Mouse (Mus musculus): Measurements from ENCODE around the gene Syngr1. TPM values are rescaled to one million over a fixed set of nuclear protein-coding genes. Genes with fewer than 3 reads are reported as not detected.

Syngr1 gene
- polyA plus RNA-seq, 1 experiment from 2014 or later = 27.3 TPM

DNA sequence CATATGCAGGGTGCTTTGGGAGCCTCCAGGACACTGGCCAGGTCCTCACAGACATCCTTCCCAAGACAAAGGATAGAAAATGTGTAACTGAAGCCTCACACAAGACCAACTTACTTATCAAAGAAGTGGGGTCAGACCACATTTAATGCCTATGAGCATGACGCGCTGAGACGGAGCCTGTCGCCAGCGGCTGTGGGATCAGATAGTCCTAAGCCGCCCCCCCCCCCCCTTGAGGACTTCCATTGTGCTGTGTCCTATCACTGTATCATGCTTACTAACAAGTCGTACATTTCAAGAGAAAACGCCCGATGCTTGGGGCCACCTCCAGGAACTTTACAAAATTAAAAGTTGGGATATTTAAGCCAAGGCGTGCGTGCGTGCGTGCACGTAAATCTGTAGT is 56.0 kb downstream of the Syngr1 start:
- 76% methylated on average over 14 of the region's 14 CpGs for WGBS

DNA sequence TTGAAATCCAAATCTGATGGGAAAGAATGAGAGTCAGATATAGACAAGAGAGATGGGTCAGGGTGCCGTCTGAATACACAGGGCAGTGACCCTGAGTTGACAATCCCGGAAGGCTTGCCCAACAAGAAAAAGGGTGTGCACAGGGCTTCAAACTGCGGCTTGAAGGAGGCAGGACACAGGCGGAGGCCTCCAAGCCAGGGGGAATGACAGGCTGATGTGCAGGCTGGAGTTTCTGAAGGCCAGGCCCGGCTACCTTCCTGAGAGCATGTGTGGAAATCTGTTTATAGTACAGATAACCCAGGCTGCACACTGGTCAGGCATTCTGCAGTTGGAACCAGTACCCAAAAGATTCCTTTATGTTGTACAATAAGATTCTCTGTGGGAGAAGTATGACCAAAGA is 56.4 kb downstream of the Syngr1 start:
- Histone ChIP-seq H3K36me3 (peaks cover 69% of the 10 kb centered on the region), H3K9me3 (no peaks in the 10 kb centered on the region), H3K9ac (no peak overlapping the region), H3K4me3 (no peak overlapping the region), H3K4me1 (peaks cover 29% of the 10 kb centered on the region), H3K27me3 (replicated peaks) (no peaks in the 10 kb centered on the region), H3K27ac (replicated peaks) (no peak overlapping the region), H3K4me2 (no peak overlapping the region)
- 57% methylated on average over 5 of the region's 5 CpGs for WGBS
- no peak for ATAC-seq (ENCODE audit: extremely low read depth, insufficient number of reproducible peaks, low FRiP score, low TSS enrichment)

More for the DNA sequence above, 56.0 kb downstream of the Syngr1 start:
- Histone ChIP-seq H3K4me2 (no peak overlapping the region), H3K9me3 (no peaks in the 10 kb centered on the region), H3K27ac (replicated peaks) (no peak overlapping the region), H3K36me3 (peaks cover 69% of the 10 kb centered on the region), H3K9ac (no peak overlapping the region), H3K4me1 (peaks cover 29% of the 10 kb centered on the region), H3K4me3 (no peak overlapping the region), H3K27me3 (replicated peaks) (no peaks in the 10 kb centered on the region)
- ATAC-seq (ENCODE audit: extremely low read depth, insufficient number of reproducible peaks, low FRiP score, low TSS enrichment) = no peak

DNA sequence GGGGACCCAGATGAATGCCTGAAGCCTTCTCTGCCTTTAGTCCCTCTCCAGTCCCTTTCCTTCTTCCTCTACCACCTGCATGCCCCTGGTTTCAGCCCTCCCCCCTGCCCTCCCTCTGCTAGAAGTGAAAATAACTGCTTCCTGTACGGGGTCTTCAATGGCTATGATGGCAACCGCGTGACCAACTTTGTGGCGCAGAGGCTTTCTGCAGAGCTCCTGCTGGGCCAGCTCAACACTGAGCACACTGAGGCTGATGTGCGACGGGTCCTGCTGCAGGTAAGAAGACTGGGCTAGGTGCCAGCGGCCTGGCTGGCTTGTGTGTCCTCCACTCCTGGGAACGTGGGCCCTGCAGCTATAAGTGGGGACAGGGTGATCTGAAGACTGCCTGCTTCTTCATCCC is 57.4 kb downstream of the Syngr1 start:
- 0 out of 2 replicates have a peak overlapping the region, but pooled peaks have one; percentile 2 for H3K9ac ChIP-seq

DNA sequence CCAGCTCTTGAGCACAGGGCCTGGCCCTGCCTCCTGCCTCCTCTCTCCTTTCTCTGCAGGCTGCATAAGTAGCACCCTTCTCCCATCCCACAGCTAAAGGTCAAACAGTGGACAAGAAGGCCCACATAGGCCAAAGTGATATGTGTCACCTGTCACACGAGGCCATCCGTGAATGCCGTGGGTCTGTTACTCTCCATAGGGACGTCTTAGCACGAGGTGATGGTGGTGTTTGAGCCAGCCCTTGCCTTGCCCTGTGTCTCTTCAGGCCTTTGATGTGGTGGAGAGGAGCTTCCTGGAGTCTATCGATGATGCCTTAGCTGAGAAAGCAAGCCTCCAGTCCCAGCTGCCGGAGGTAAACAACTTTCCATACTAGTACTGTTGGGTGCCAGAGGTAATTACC is 58.4 kb downstream of the Syngr1 start:
- Histone ChIP-seq H3K27ac (replicated peaks) (no peak overlapping the region), H3K36me3 (peaks cover 69% of the 10 kb centered on the region)
- 82% methylated on average over 7 of the region's 7 CpGs for WGBS

More for the DNA sequence above, 57.4 kb downstream of the Syngr1 start:
- H3K4me1 ChIP-seq = peaks cover 29% of the 10 kb centered on the region
- no peak for ATAC-seq (ENCODE audit: extremely low read depth, insufficient number of reproducible peaks, low FRiP score, low TSS enrichment)
- H3K27ac ChIP-seq (replicated peaks) = no peak overlapping the region
- H3K27me3 ChIP-seq (replicated peaks) = no peaks in the 10 kb centered on the region
- peaks cover 69% of the 10 kb centered on the region for H3K36me3 ChIP-seq
- 82% methylated on average over 8 of the region's 8 CpGs for WGBS
- no peak overlapping the region for H3K4me2 ChIP-seq
- no peak overlapping the region for H3K4me3 ChIP-seq
- H3K9me3 ChIP-seq = no peaks in the 10 kb centered on the region

GRCm38 (mm10) chr15:80152663-80153062 is 61.5 kb downstream of the Syngr1 start:
- Histone ChIP-seq H3K4me3 (no peak overlapping the region), H3K4me1 (peaks cover 4% of the 10 kb centered on the region; the same call in 1 of the 2 replicates), H3K9me3 (no peaks in the 10 kb centered on the region), H3K27me3 (replicated peaks) (no peaks in the 10 kb centered on the region), H3K36me3 (peaks cover 97% of the 10 kb centered on the region), H3K9ac (no peak overlapping the region), H3K4me2 (no peak overlapping the region), H3K27ac (replicated peaks) (peak overlapping the region; percentile 24; the same call in 1 of the 2 replicates)
- WGBS = 85% methylated on average over 10 of the region's 10 CpGs
- no peak for ATAC-seq (ENCODE audit: extremely low read depth, insufficient number of reproducible peaks, low FRiP score, low TSS enrichment)

More for the DNA sequence above, 58.4 kb downstream of the Syngr1 start:
- H3K4me1 ChIP-seq = peaks cover 29% of the 10 kb centered on the region
- no peak for ATAC-seq (ENCODE audit: extremely low read depth, insufficient number of reproducible peaks, low FRiP score, low TSS enrichment)
- no peak overlapping the region for H3K9ac ChIP-seq
- H3K27me3 ChIP-seq (replicated peaks) = no peaks in the 10 kb centered on the region
- H3K4me3 ChIP-seq = no peak overlapping the region
- no peaks in the 10 kb centered on the region for H3K9me3 ChIP-seq
- H3K4me2 ChIP-seq = no peak overlapping the region

DNA sequence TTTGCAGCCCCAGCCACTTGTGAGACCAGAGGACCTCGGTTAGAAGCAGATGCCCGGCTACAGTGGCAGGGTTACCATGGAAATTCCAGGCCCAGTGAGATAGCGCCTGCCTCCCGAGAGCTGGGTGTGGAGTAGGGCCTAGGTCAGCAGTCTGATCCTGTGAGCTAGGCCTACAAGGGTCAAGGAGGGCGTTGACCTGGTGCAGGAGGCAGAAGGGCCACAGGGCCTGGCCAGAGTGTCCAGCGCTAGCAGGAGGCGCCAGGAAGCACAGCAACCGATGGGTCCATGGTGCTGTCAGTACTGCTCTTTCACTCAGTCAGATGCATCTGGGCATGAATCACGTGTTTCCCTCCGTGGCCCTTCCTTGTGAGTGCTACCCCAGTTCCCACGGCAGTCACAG is 62.6 kb downstream of the Syngr1 start:
- 68% methylated on average over 11 of the region's 11 CpGs for WGBS

GRCm38 (mm10) chr15:80155707-80156106 is 64.6 kb downstream of the Syngr1 start:
- peaks cover 17% of the 10 kb centered on the region for H3K4me1 ChIP-seq
- 90% methylated on average over 8 of the region's 8 CpGs for WGBS
- no peak for ATAC-seq (ENCODE audit: extremely low read depth, insufficient number of reproducible peaks, low FRiP score, low TSS enrichment)
- no peak overlapping the region for H3K27ac ChIP-seq (replicated peaks)
- no peaks in the 10 kb centered on the region for H3K9me3 ChIP-seq
- no peaks in the 10 kb centered on the region for H3K27me3 ChIP-seq (replicated peaks)
- no peak overlapping the region for H3K9ac ChIP-seq
- H3K4me3 ChIP-seq = no peak overlapping the region
- H3K36me3 ChIP-seq = peaks cover 100% of the 10 kb centered on the region
- H3K4me2 ChIP-seq = no peak overlapping the region

More for the DNA sequence above, 62.6 kb downstream of the Syngr1 start:
- Histone ChIP-seq H3K4me3 (no peak overlapping the region), H3K9me3 (no peaks in the 10 kb centered on the region), H3K4me1 (peaks cover 8% of the 10 kb centered on the region), H3K27me3 (replicated peaks) (no peaks in the 10 kb centered on the region), H3K27ac (replicated peaks) (no peak overlapping the region), H3K36me3 (peaks cover 100% of the 10 kb centered on the region), H3K9ac (no peak overlapping the region), H3K4me2 (no peak overlapping the region)
- ATAC-seq (ENCODE audit: extremely low read depth, insufficient number of reproducible peaks, low FRiP score, low TSS enrichment) = no peak

GRCm38 (mm10) chr15:80157197-80157943 is 66.2 kb downstream of the Syngr1 start:
- no peak overlapping the region for H3K27ac ChIP-seq (replicated peaks)
- H3K4me2 ChIP-seq = no peak overlapping the region
- WGBS = 86% methylated on average over 22 of the region's 22 CpGs
- H3K4me3 ChIP-seq = no peak overlapping the region
- H3K9me3 ChIP-seq = no peaks in the 10 kb centered on the region
- no peak for ATAC-seq (ENCODE audit: extremely low read depth, insufficient number of reproducible peaks, low FRiP score, low TSS enrichment)
- H3K9ac ChIP-seq = no peak overlapping the region
- H3K4me1 ChIP-seq = peaks cover 17% of the 10 kb centered on the region
- H3K27me3 ChIP-seq (replicated peaks) = no peaks in the 10 kb centered on the region
- H3K36me3 ChIP-seq = peaks cover 100% of the 10 kb centered on the region

- Histone ChIP-seq H3K4me3 (no peak overlapping the region), H3K4me2 (no peak overlapping the region), H3K36me3 (peaks cover 99% of the 10 kb centered on the region), H3K27ac (replicated peaks) (0 out of 2 replicates have a peak overlapping the region, but pooled peaks have one; percentile 40), H3K9me3 (no peaks in the 10 kb centered on the region), H3K27me3 (replicated peaks) (no peaks in the 10 kb centered on the region), H3K4me1 (peaks cover 21% of the 10 kb centered on the region), H3K9ac (no peak overlapping the region)
- WGBS = 63% methylated on average over 5 of the region's 5 CpGs
- ATAC-seq (ENCODE audit: extremely low read depth, insufficient number of reproducible peaks, low FRiP score, low TSS enrichment) = no peak
Observed at GRCm38 (mm10) chr15:80158001-80158706, 67.0 kb downstream of the Syngr1 start.

GRCm38 (mm10) chr15:80158707-80159090 is 67.6 kb downstream of the Syngr1 start:
- ATAC-seq (ENCODE audit: extremely low read depth, insufficient number of reproducible peaks, low FRiP score, low TSS enrichment) = no peak
- Histone ChIP-seq H3K9me3 (no peaks in the 10 kb centered on the region), H3K4me1 (peaks cover 25% of the 10 kb centered on the region), H3K9ac (0 out of 2 replicates have a peak overlapping the region, but pooled peaks have one; percentile 6), H3K4me3 (no peak overlapping the region), H3K36me3 (peaks cover 99% of the 10 kb centered on the region), H3K27ac (replicated peaks) (peak overlapping the region; percentile 40; the same call in 1 of the 2 replicates), H3K27me3 (replicated peaks) (no peaks in the 10 kb centered on the region), H3K4me2 (no peak overlapping the region)
- 39% methylated on average over 4 of the region's 4 CpGs for WGBS

GRCm38 (mm10) chr15:80159286-80159901 is 68.3 kb downstream of the Syngr1 start:
- Histone ChIP-seq H3K4me2 (no peak overlapping the region), H3K4me3 (no peak overlapping the region), H3K36me3 (peaks cover 95% of the 10 kb centered on the region), H3K27me3 (replicated peaks) (no peaks in the 10 kb centered on the region), H3K4me1 (peaks cover 25% of the 10 kb centered on the region), H3K27ac (replicated peaks) (peak overlapping the region; percentile 43), H3K9ac (peak overlapping the region; percentile 21; the same call in 1 of the 2 replicates), H3K9me3 (no peaks in the 10 kb centered on the region)
- no peak for ATAC-seq (ENCODE audit: extremely low read depth, insufficient number of reproducible peaks, low FRiP score, low TSS enrichment)
- WGBS = 31% methylated on average over 8 of the region's 8 CpGs

All from heart, embryonic 13.5 days (tissue).